Mouse (Mus musculus) C2C12 (cell line): ENCODE results near the gene Gse1. TPM values are rescaled to one million over a fixed set of nuclear protein-coding genes. Genes with fewer than 3 reads are reported as not detected.
"Not testable (repeated sequence)": the region's sequence is repeated elsewhere in the genome, so short reads cannot be mapped to it uniquely, and the experiment has no call there.

Source experiments
- H3K27me3 ChIP-seq: one replicate; pipeline ENCODE4 v1.6.1; 2011; ENCODE audit not compliant: control insufficient read depth, insufficient read depth, insufficient read length
- H3K36me3 ChIP-seq: one replicate; pipeline ENCODE4 v1.6.1; 2011; ENCODE audit not compliant: control insufficient read depth, insufficient read depth
- H3K4me3 ChIP-seq: one replicate; pipeline ENCODE4 v1.5.1; 2011; ENCODE audit warnings: mild to moderate bottlenecking, control low read depth; ENCODE audit not compliant: poor library complexity, insufficient read depth, severe bottlenecking
- H3K79me2 ChIP-seq: one replicate; pipeline ENCODE4 v1.6.1; 2011; ENCODE audit not compliant: control insufficient read depth, insufficient read depth
- H3K79me3 ChIP-seq: one replicate; pipeline ENCODE4 v1.6.1; 2011; ENCODE audit warnings: low read depth, control low read depth
- H3ac ChIP-seq: one replicate; pipeline ENCODE3; 2011; ENCODE audit warnings: low read depth; ENCODE audit not compliant: control insufficient read depth, insufficient read length
- CEBPB ChIP-seq: IDR thresholded peaks from one replicate; pipeline ENCODE4 v1.6.1; 2011; ENCODE audit warnings: low read depth, mild to moderate bottlenecking, control low read depth, moderate library complexity
- CTCF ChIP-seq: IDR thresholded peaks from one replicate; pipeline ENCODE4 v1.5.1; 2011; ENCODE audit not compliant: control insufficient read depth, insufficient read depth, insufficient read length
- FOSL1 ChIP-seq: IDR thresholded peaks from one replicate; pipeline ENCODE4 v1.8.0; 2011; ENCODE audit warnings: mild to moderate bottlenecking, low read length; ENCODE audit not compliant: poor library complexity, insufficient read depth, severe bottlenecking
- MAX ChIP-seq: IDR thresholded peaks from one replicate; pipeline ENCODE4 v1.6.1; 2011; ENCODE audit warnings: mild to moderate bottlenecking, control low read depth
- MYOD1 ChIP-seq: IDR thresholded peaks from one replicate; pipeline ENCODE4 v1.6.1; 2011; ENCODE audit warnings: low read depth; ENCODE audit not compliant: control insufficient read depth, insufficient read length
- MYOG ChIP-seq: IDR thresholded peaks from one replicate; pipeline ENCODE4 v1.6.1; 2011; ENCODE audit not compliant: control insufficient read depth, insufficient read length; ENCODE audit errors: extremely low read depth
- USF1 ChIP-seq: IDR thresholded peaks from one replicate; pipeline ENCODE4 v1.6.1; 2011; ENCODE audit warnings: low read depth, mild to moderate bottlenecking, control low read depth, moderate library complexity
- polyA plus RNA-seq: library from polyadenylated mRNA; unstranded; fragments of >200 nt; fragmentation: generic; extraction: Trizol; gene quantifications from one replicate; pipeline ENCODE4 v1.2.1, GENCODE M21; 2012; ENCODE audit warnings: missing spikeins

The Gse1 gene
- polyA plus RNA-seq, 1 experiment: 15.6 TPM

- H3K4me3 ChIP-seq: no peak overlapping the region
- TF ChIP-seq CTCF: no peak
- no peak for TF ChIP-seq CEBPB
- no peak for TF ChIP-seq USF1
- TF ChIP-seq MYOG: no peak
- no peak for TF ChIP-seq FOSL1
- TF ChIP-seq MYOD1: no peak
- no peak for TF ChIP-seq MAX
- no peaks in the 10 kb centered on the region for H3K27me3 ChIP-seq
These were observed 102.8 kb downstream of the Gse1 start for GRCm38 (mm10) chr8:120331027-120331426.

GRCm38 (mm10) chr8:120332379-120333229 lies 104.3 kb downstream of the Gse1 start:
- H3K4me3 ChIP-seq: no peak overlapping the region
- H3K79me2 ChIP-seq: no peaks in the 10 kb centered on the region
- H3K79me3 ChIP-seq: peaks cover 2% of the 10 kb centered on the region
- no peaks in the 10 kb centered on the region for H3K36me3 ChIP-seq
- no peak overlapping the region for H3ac ChIP-seq
- no peak for TF ChIP-seq CEBPB
- TF ChIP-seq USF1: no peak
- no peak for TF ChIP-seq MYOG
- no peak for TF ChIP-seq FOSL1
- H3K27me3 ChIP-seq: no peaks in the 10 kb centered on the region

More at GRCm38 (mm10) chr8:120331027-120331426, 102.8 kb downstream of the Gse1 start:
- Histone ChIP-seq H3K79me2 (no peaks in the 10 kb centered on the region), H3ac (no peak overlapping the region), H3K36me3 (no peaks in the 10 kb centered on the region), H3K79me3 (peaks cover 2% of the 10 kb centered on the region)

- Histone ChIP-seq H3K36me3 (no peaks in the 10 kb centered on the region), H3K79me3 (peaks cover 2% of the 10 kb centered on the region), H3K27me3 (no peaks in the 10 kb centered on the region), H3K4me3 (no peak overlapping the region), H3ac (no peak overlapping the region), H3K79me2 (no peaks in the 10 kb centered on the region)
- no peak for TF ChIP-seq MAX
- TF ChIP-seq FOSL1: no peak
- no peak for TF ChIP-seq CTCF
- TF ChIP-seq USF1: no peak
- TF ChIP-seq CEBPB: no peak
- TF ChIP-seq MYOD1: no peak
- TF ChIP-seq MYOG: no peak
These were observed 105.4 kb downstream of the Gse1 start for GRCm38 (mm10) chr8:120333681-120334080.

GRCm38 (mm10) chr8:120334261-120334660 lies 106.0 kb downstream of the Gse1 start:
- not testable (repeated sequence) for H3K79me3 ChIP-seq, H3K4me3 ChIP-seq, H3K27me3 ChIP-seq, H3ac ChIP-seq, H3K79me2 ChIP-seq, H3K36me3 ChIP-seq

- Histone ChIP-seq H3K79me2 (no peaks in the 10 kb centered on the region), H3K36me3 (no peaks in the 10 kb centered on the region), H3K4me3 (no peak overlapping the region), H3ac (no peak overlapping the region), H3K27me3 (no peaks in the 10 kb centered on the region), H3K79me3 (peaks cover 2% of the 10 kb centered on the region)
- TF ChIP-seq USF1 (no peak), MYOD1 (no peak), FOSL1 (no peak), CTCF (no peak), MYOG (no peak), MAX (no peak), CEBPB (no peak)
These were observed 106.6 kb downstream of the Gse1 start for GRCm38 (mm10) chr8:120334878-120335261.
